Mouse (Mus musculus) gastrocnemius, postnatal 25 days (tissue): ENCODE measurements around the gene Slc22a4. TPM values are rescaled to one million over a fixed set of nuclear protein-coding genes. Genes with fewer than 3 reads are reported as not detected.

Experiments used
- DNase-seq: peaks from one replicate; pipeline ENCODE4 v3.0.0; 2022
- long read RNA-seq, 2 experiments: library from polyadenylated mRNA; stranded (forward); transcript quantifications; one replicate each; pipeline ENCODE4 v2.0.0; 2021
- total RNA-seq, 2 experiments: library from RNA; stranded (reverse); gene quantifications; 1 replicate in 1 of 2; 2 replicates in 1 of 2; pipeline ENCODE4 v1.2.3; 2021

Gene Slc22a4
- total RNA-seq: 1 to 10 TPM; 1.6 to 6.9 TPM
- long read RNA-seq, experiment 1, partial matches to known transcripts: 0 of 3 reads
- long read RNA-seq, experiment 1, other reads (novel, unspliced or antisense): 0 of 3 reads
- long read RNA-seq, experiment 2, transcript Slc22a4-201 (10 exons, 2,263 nt): major isoform, 6 of 7 reads
- long read RNA-seq, experiment 2, partial matches to known transcripts: 0 of 7 reads
- long read RNA-seq, experiment 2, other reads (novel, unspliced or antisense): 1 of 7 reads

GRCm38 (mm10) chr11:54028044-54028951, at the start of gene Slc22a4:
Gene Slc22a4, minus strand, starts transcription at chr11:54028090.
- peak; percentile 85 for DNase-seq

GRCm38 (mm10) chr11:54076101-54076500, 48.2 kb upstream of the Slc22a4 start:
- peak; percentile 57 for DNase-seq

- DNase-seq: peak; percentile 77
Measured at GRCm38 (mm10) chr11:54075353-54075752, 47.5 kb upstream of the Slc22a4 start.

GRCm38 (mm10) chr11:54073291-54073690, 45.4 kb upstream of the Slc22a4 start:
- no peak for DNase-seq

- DNase-seq: peak; percentile 51
Measured at GRCm38 (mm10) chr11:54071726-54072445, 44.0 kb upstream of the Slc22a4 start.

GRCm38 (mm10) chr11:54068520-54069371, 40.9 kb upstream of the Slc22a4 start, which contains the start of gene Pdlim4:
Gene Pdlim4, minus strand, starts transcription at chr11:54069014.
- DNase-seq: peak; percentile 69

- DNase-seq: no peak
Measured at GRCm38 (mm10) chr11:54067996-54068519, 40.2 kb upstream of the Slc22a4 start.

GRCm38 (mm10) chr11:54067318-54067995, 39.6 kb upstream of the Slc22a4 start:
- DNase-seq: no peak

- DNase-seq: no peak
Measured at GRCm38 (mm10) chr11:54066400-54066799, 38.5 kb upstream of the Slc22a4 start.

GRCm38 (mm10) chr11:54065915-54066178, 38.0 kb upstream of the Slc22a4 start:
- no peak for DNase-seq

- DNase-seq: no peak
Measured at GRCm38 (mm10) chr11:54065106-54065914, 37.4 kb upstream of the Slc22a4 start.

- DNase-seq: no peak
Measured at GRCm38 (mm10) chr11:54064412-54064978, 36.6 kb upstream of the Slc22a4 start.

- no peak for DNase-seq
Measured at GRCm38 (mm10) chr11:54063472-54063775, 35.5 kb upstream of the Slc22a4 start.

GRCm38 (mm10) chr11:54062753-54063471, 35.0 kb upstream of the Slc22a4 start:
- no peak for DNase-seq

GRCm38 (mm10) chr11:54062086-54062752, 34.3 kb upstream of the Slc22a4 start:
- no peak for DNase-seq

GRCm38 (mm10) chr11:54060316-54060715, 32.4 kb upstream of the Slc22a4 start:
- DNase-seq: peak; percentile 78

GRCm38 (mm10) chr11:54059526-54059925, 31.6 kb upstream of the Slc22a4 start:
- no peak for DNase-seq

GRCm38 (mm10) chr11:54058643-54059042, 30.8 kb upstream of the Slc22a4 start:
- no peak for DNase-seq
